Mouse (Mus musculus): ENCODE measurements around the gene Abhd15.

The Abhd15 gene

GRCm38 (mm10) chr11:77493512-77494343 is 21.2 kb upstream of the Abhd15 start, which contains the start of gene Git1:
Gene Git1, plus strand, starts transcription at chr11:77493562.
- peak; percentile 88 for DNase-seq (ENCODE audit: low read depth, low spot score)

- no peak for DNase-seq (ENCODE audit: low read depth, low spot score)
Observed at GRCm38 (mm10) chr11:77494344-77494676, 20.6 kb upstream of the Abhd15 start.

- DNase-seq (ENCODE audit: low read depth, low spot score), result no peak
Observed at GRCm38 (mm10) chr11:77494782-77495181, 20.1 kb upstream of the Abhd15 start.

- DNase-seq (ENCODE audit: low read depth, low spot score), result no peak
Observed at GRCm38 (mm10) chr11:77495507-77495906, 19.4 kb upstream of the Abhd15 start.

- peak; percentile 68 for DNase-seq (ENCODE audit: low read depth, low spot score)
Observed at GRCm38 (mm10) chr11:77497341-77497756, 17.6 kb upstream of the Abhd15 start.

GRCm38 (mm10) chr11:77497851-77498250 is 17.1 kb upstream of the Abhd15 start:
- peak; percentile 91 for DNase-seq (ENCODE audit: low read depth, low spot score)

GRCm38 (mm10) chr11:77498261-77499139 is 16.4 kb upstream of the Abhd15 start:
- DNase-seq (ENCODE audit: low read depth, low spot score), result no peak

GRCm38 (mm10) chr11:77499354-77499753 is 15.6 kb upstream of the Abhd15 start:
- peak; percentile 95 for DNase-seq (ENCODE audit: low read depth, low spot score)

GRCm38 (mm10) chr11:77500361-77501325 is 14.3 kb upstream of the Abhd15 start:
- DNase-seq (ENCODE audit: low read depth, low spot score), result peak; percentile 87

- DNase-seq (ENCODE audit: low read depth, low spot score), result peak; percentile 95
Observed at GRCm38 (mm10) chr11:77501392-77501791, 13.5 kb upstream of the Abhd15 start.

GRCm38 (mm10) chr11:77501971-77502370 is 12.9 kb upstream of the Abhd15 start:
- no peak for DNase-seq (ENCODE audit: low read depth, low spot score)

GRCm38 (mm10) chr11:77502481-77502880 is 12.4 kb upstream of the Abhd15 start:
- DNase-seq (ENCODE audit: low read depth, low spot score), result no peak

GRCm38 (mm10) chr11:77503511-77503910 is 11.4 kb upstream of the Abhd15 start:
- peak; percentile 81 for DNase-seq (ENCODE audit: low read depth, low spot score)

GRCm38 (mm10) chr11:77504377-77504776 is 10.5 kb upstream of the Abhd15 start:
- DNase-seq (ENCODE audit: low read depth, low spot score), result no peak

GRCm38 (mm10) chr11:77505291-77505980 is 9.5 kb upstream of the Abhd15 start:
- DNase-seq (ENCODE audit: low read depth, low spot score), result no peak

GRCm38 (mm10) chr11:77506273-77506672 is 8.6 kb upstream of the Abhd15 start:
- no peak for DNase-seq (ENCODE audit: low read depth, low spot score)

- no peak for DNase-seq (ENCODE audit: low read depth, low spot score)
Observed at GRCm38 (mm10) chr11:77506941-77507340, 8.0 kb upstream of the Abhd15 start.

- DNase-seq (ENCODE audit: low read depth, low spot score), result no peak
Observed at GRCm38 (mm10) chr11:77507426-77507825, 7.5 kb upstream of the Abhd15 start.

- DNase-seq (ENCODE audit: low read depth, low spot score), result peak; percentile 83
Observed at GRCm38 (mm10) chr11:77508068-77509021, 6.6 kb upstream of the Abhd15 start.

GRCm38 (mm10) chr11:77511336-77511735 is 3.6 kb upstream of the Abhd15 start:
- DNase-seq (ENCODE audit: low read depth, low spot score), result no peak
